Mouse (Mus musculus) kidney, adult 2 months (tissue): ENCODE results near the gene Ncor2.

Experiments
- CTCF ChIP-seq: fragments of 200-500 bp; conservative IDR thresholded peaks from 2 replicates; pipeline ENCODE4 v1.5.1; 2011; ENCODE audit warnings: low read depth, mild to moderate bottlenecking, control low read depth, low read length, moderate library complexity, mixed read lengths; ENCODE audit not compliant: insufficient read depth, insufficient read length
- POLR2A ChIP-seq: fragments of 200-500 bp; IDR thresholded peaks from one replicate; pipeline ENCODE4 v1.6.1; 2011; ENCODE audit warnings: low read depth, low read length, control low read depth

DNA sequence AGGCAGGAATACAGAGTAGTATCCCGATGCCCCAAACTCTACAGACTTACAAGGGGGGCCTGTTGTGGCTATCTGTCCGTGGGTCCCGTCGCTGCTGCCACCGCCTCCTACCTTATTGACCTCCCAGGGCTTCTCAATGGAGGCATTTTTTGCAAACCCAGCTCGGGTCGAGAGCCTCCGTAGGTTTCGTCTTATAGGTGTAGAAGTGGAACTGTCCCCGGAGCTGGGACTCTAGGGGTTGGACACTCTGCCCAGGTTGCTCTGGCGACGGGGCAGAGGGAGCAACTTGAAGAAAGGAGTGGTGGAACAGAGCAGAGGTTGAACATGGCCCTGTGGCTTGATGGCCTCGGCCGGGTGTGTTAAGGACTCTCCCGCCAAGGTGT is 175.2 kb downstream of the Ncor2 start:
- no peak for TF ChIP-seq CTCF
- no peak for TF ChIP-seq POLR2A
